Mouse (Mus musculus) WW6 (cell line): Measurements from ENCODE around the gene Rdh13.
"Not testable (repeated sequence)": the region's sequence is repeated elsewhere in the genome, so short reads cannot be mapped to it uniquely, and the experiment has no call there.

Experiments used
- DNase-seq: peaks from one replicate; pipeline ENCODE4 v3.0.0-alpha.2; 2013; ENCODE audit warnings: low read depth, low spot score

Rdh13 gene

DNA sequence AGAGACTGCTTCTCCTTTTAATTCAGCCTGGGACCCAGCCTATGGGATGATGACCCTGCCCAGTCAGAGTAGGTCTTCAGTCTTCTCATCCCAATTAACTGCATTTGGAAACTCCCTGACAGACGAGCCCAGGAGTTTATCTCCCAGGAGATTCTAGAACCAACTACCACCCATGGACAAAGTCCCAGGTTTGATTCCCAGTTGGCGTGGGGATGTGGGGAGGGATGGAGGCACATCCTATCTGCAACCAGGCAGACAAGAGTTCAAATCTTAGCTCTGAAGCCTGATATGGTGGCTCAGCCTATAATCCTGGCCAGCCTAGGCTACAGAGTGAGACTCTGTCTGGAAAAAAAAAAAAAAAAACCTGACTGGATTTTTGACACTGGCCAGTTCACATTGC, 7.7 kb downstream of the Rdh13 start:
- no peak for DNase-seq

DNA sequence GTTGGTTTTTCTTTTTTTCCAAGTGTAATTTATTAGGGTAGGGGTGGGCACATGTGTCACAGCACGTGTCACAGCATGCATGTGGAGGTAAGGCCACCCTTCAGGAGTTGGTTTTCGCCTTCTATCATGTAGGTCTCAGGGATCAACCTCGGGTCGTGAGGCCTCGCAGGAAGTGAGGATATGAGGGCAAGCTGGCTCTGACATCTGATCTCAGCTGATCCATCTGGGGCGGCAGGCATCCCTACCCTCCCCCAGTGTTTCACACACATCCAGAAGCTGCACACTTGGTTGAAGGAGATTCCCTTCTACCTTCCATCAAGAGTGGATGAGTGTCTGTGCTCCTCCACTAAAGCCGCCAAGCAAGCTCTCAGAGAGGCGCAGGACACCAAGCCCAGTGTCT, 13.4 kb downstream of the Rdh13 start:
- DNase-seq: no peak

DNA sequence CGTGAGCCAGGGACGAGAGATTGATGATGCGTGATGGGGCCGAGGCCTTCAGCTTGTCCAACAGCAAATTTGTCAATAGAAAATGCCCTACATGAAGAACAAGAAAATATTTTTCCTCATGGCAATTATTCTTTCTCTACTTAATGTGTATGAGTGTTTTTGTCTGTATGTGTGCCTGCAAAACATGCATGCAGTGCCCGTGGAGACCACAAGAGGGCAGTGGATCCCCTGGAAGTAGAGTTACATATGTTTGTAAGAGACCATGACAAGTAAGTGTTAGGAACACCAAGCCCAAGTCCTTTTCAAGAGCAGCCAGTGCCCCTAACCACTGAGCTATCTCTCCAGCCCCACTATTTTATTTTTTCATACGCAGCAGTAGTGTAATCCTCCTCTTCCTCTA, 13.9 kb downstream of the Rdh13 start:
- peak; percentile 46 for DNase-seq

DNA sequence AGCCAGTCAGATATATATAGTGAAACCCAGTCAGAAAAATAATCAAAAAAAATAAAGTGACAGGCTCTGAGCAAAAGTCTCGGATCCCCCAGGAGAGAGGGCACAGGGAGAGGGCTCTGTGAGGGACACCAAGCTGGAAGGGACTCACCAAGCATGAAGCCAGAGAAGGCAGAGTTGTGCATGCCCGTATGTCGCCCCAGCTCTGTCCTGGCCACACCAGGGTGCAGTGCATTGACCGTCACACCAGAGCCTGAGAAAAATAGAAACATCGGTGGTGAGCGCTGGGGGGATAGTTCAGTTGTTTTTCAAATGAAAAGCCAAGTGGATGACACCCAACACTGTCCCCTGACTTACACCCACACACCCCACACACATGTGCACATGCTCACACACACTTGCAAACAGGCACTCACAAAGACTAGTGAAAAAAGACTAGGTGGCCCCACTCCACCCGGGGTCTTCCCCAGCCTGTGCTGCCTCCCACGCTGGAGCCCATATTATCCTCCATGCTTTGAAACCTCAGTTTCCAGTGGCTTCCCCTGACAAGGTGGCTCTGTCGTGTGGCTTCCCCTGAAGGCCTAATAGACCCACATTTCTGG, 15.1 kb downstream of the Rdh13 start:
- no peak for DNase-seq

DNA sequence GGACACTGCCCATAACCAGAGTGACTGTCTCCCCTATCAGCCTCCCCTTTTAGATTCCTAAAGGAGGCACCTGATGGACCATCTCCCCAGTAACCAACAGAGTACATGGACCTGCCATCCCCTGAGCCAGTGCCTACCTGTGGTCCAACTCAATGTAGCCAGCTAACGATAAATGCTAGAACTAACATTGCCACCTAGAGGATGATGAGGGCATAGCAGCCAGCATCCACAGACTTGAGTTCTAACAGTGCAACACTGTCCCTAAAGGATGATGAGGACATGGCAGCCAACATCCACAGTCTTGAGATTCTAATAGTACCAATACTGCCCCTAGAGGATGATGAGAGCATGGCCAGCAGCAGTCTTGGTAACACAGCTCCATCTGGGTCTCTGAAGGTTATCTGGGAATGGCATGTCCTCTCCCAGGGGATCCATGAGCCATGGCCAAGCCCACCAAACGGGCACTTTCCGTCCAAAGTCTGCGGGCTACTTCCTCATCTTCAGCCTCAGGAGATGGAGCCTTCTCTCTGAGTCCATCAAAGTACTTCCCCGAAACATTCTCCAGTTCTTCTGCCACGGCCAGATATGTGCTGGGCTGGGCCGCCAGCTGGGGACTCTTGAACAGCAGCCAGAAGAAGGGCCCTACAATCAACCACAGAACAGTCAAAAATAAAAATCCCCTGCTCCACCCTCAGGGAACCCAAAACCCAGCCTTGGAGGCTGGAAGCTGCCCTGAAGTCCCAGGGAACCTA, 18.1 kb downstream of the Rdh13 start:
- DNase-seq: peak; percentile 70

DNA sequence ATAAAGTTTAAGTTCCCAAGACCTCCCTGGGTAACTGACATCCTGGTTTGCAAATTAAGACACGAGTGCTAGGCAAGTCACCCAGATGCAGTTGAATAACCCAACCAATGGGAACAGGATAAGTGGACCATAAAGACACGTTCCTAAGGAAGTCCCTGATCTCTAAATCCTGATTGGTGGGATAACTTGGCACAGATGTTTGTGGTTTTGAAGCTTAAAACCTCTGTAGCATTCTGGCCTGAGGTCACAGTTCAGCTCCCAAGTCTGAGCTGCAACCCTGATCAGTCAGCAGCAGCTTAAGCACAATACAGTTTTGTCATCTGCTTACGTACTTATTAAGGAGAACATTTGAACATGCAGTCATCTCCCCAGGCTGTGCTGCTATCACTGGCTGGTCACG, 25.2 kb downstream of the Rdh13 start:
- no peak for DNase-seq

DNA sequence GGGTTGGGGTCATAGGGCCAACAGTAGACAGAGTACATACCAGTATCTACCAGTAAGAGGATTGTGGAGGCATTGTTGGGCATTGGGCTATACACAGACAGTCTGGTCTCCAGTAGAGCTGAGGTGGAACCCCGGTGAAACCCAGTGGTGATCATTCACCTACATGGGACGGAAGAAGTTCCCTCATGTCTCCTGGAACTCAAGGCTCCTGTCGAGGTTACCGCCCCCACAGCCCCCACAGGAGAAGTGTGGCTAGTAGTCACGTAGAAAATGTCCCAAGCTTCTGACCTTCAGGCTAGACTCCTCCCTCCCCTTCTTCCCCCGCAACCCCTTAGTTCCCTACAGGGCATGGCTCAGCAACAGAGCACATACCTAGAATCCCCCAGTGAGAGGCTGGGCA, 25.8 kb downstream of the Rdh13 start:
- DNase-seq: no peak

DNA sequence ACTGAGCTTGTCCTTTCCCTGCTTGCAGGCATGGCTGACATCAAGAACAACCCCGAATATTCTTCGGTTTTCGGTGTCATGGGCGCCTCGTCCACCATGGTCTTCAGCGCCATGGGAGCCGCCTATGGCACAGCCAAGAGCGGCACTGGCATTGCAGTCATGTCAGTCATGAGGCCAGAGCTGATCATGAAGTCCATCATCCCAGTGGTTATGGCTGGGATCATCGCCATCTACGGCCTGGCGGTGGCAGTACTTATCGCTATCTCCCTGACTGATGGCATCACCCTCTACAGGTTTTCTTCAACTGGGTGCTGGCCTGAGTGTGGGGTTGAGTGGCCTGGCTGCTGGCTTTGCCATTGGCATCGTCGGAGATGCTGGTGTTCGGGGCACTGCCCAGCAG, 33.0 kb downstream of the Rdh13 start:
- not testable (repeated sequence) for DNase-seq

DNA sequence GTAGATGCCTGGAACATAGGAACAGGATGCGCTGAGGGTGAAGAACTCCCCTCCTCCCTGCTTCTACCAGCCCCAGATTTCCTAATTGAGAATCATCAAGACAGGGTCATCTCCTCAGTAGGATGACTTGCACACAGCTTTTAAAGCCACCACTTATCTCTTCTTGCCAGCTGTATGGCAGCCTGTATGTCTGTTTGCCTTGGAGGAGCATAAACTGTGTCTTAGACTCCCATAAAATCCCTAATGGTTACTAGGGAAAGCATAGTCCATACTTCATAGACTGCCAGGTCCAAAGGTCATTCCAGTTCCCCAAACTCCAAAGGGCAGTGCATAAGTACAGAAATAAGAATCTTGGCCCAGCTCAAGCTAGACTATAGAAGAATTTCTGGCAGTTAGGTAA, 47.7 kb downstream of the Rdh13 start, which contains the start of gene Gp6:
Gene Gp6 (minus strand): TSS at position 15 of the 400 bp plus-strand sequence.
- no peak for DNase-seq
